Mouse (Mus musculus) right cerebral cortex, postnatal 10 days (tissue): ENCODE data around the gene Slc52a3.
"Not testable (repeated sequence)": the region's sequence is repeated elsewhere in the genome, so short reads cannot be mapped to it uniquely, and the experiment has no call there.

Experiments
- DNase-seq, 2 experiments: peaks; one replicate each; pipeline ENCODE4 v3.0.0; 2021; ENCODE audit warnings: low spot score in 2 of 2

Slc52a3 gene

GRCm38 (mm10) chr2:151973595-151974562, 22.4 kb upstream of the Slc52a3 start:
- DNase-seq: no peak

DNA sequence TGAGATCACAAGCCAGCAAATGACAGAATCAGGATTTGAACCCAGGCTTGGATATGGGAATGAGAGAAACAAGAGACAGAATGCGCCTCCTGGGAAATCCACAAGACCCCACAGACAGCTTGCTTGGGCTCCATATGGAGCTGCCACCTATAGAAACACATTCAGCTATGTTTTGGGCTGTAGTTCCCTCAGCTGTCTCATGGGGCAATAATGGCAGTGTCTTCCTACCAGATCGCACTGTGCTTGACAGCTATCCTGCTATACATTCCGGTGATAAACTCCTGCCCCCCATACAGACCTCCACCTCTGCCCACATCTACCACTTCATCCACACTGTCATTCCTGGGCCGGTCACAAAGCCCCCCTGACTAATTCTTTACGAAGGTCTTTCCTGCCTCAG, 21.0 kb upstream of the Slc52a3 start:
- DNase-seq: no peak

DNA sequence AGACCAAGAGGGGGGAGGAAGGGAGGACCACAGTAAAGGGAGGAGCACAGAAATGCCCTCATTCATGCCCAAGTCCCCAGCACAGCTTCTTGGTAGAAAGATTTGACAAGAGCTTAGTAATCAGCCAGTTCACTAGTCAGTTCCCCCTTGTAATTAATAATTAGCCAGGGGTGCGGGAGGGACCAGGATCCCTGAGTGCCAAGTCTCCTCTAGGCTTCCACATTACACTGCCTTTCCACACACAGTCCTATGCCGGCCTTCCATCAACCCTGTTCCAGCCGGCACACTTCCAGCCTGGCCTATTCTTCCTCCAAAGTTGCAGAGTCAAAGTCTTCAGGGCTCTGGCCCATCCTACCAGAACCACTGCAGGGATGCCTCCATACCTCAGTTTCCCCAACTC, 20.2 kb upstream of the Slc52a3 start:
- DNase-seq: no peak

DNA sequence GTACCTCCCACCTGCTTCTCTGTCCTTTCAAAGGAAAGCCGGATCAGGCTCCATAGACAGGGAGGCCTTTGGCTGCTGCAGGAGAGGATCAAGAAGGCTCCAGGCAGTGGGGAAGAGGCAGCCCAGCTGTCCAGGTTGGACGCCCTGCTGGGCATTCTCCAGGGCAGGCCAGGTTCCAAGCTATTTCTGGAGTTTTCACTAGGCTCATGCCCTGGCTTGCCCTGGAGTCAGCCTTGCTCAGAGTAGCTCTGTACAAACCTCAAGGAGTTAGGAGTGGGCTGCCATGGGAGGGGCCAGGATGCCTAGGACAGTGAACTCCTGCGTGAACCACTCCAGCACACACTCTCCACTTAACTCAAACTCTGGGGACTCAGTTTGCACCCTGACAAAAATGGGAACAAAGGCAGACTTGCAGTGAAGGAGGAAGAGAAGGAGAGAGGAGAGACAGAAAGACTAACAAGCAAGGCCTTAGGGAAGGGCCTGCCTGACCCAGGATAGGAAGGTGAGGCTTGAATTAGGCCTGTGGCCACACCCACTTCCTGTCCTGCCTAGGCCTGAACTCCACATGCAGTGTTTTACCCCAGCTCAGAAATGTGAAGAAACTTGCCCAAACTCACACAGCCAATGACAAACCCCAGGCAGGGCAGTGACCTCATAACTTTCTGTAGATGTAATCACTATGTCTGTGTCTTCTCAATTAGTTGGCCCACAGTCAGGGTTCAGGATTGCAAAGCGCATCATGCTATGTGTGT, 18.4 kb upstream of the Slc52a3 start:
- no peak for DNase-seq

DNA sequence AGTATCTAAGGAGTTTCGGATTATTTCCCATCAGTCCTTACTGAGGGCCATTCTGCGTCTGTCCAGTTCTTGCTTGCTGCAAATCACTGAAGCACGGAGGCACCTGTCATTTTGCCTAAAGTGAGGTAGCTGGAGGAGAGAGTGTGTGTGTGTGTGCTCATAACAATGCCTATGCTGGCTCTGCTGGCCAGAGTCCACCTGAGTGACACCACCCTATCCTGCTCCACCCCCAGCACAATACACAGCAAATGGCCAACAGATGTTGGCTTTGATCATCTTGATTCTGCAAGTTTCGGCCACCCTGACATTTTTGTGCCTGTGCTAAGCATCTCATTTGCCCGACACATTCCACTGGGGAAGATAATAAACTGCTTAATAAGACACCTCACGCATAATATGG, 17.8 kb upstream of the Slc52a3 start:
- DNase-seq: no peak

DNA sequence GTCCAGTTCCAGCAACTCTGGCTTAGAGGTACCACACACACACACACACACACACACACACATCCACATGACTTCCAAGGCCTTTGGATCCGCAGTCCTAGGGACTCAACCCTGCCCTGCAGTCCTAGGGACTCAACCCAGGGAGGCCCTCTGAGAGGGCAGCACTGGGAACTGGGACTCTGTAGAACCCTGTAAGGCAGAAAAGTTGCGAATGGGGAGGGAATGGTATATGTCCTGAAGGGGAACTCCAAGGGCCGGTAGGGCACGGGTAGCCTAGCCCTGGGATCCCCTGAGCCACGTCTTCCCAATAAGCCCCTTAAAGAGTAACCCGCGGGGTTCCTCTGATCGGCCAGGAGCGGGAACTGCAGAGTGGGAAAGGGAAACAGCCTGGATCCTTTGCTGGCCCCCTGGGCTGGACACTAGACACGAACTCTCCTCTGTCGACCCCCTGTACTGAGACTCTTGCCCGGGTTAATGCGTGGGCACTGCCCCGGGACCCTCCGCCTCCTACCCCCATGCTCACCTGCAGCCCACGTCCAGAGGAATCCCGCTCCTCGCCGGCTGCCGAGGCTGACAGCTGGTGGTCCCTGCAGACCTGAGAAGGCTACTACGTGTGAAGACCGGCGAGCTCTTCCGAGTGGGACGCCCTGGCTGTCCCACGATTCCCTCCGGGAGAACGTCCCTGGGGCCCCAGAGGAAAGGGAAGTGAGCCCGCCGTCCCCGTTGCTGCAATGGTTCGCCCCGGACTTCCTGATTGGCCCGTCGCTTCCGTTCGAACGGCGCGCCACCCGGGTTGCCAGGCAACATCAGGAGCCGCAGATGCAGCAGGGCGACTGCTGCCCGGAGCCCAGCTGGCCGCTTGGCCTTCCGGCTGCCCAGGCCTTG, 16.6 kb upstream of the Slc52a3 start, which contains the start of gene Fam110a:
Gene Fam110a, minus strand, starts transcription at position 750 of the 885 bp plus-strand sequence.
- peak; percentile 97 for DNase-seq

DNA sequence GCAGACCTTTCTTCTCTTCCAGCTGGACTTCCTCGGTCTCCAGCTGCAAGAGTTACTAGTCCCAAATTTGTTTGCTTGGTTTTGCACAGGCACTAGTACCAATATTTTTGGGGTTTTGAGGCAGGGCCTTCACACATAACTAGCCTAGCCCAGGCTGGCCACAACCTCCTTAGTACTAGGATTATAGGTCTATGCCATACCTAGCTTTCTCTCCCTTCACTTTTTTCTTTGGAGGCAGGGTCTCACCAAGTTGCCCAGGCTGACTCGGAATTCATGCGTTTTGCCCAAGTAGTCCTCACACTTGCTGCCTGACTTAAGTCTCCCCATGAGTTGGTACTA, 16.0 kb upstream of the Slc52a3 start:
- DNase-seq: no peak

DNA sequence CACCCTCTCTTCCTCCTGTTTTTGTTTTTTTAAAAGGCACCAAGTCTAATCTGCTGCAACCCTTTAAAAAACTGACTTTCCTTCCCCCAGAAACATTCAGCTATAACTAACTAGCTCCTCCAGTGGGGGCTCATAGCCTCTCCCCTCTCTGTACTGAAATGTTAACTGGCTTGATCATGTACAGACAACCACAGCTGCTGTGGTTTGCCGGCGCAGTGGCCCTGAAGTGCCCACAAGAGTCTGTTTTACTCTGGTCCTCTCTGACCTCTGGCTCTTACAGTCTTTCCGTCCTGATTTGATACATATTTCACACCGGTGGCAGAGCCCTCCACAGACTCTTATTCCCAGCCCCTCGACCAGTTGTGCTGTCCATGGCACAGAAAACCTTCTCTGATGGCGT, 15.0 kb upstream of the Slc52a3 start:
- DNase-seq: no peak

DNA sequence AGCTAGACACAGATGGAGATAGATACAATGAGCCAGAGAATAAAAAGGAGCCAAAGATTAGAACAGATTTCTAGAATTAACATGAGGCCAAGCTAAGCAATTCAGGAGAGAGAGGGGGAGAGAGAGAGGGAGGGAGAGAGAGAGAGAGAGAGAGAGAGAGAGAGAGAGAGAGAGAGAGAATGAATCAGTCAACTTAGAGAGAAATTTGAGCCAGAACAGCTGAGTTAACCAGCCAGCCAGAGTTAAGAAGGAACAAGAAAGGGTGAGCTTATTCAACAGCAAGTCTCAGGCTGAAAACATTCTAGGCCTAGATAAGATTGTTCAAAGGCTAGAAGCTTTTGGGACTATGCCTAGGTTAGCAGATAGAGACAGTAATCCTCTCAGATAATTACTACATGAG, 13.8 kb upstream of the Slc52a3 start:
- no peak for DNase-seq

GRCm38 (mm10) chr2:151984019-151984418, 12.3 kb upstream of the Slc52a3 start:
- DNase-seq: no peak

- no peak for DNase-seq
Observed at GRCm38 (mm10) chr2:151985426-151986172, 10.7 kb upstream of the Slc52a3 start.

DNA sequence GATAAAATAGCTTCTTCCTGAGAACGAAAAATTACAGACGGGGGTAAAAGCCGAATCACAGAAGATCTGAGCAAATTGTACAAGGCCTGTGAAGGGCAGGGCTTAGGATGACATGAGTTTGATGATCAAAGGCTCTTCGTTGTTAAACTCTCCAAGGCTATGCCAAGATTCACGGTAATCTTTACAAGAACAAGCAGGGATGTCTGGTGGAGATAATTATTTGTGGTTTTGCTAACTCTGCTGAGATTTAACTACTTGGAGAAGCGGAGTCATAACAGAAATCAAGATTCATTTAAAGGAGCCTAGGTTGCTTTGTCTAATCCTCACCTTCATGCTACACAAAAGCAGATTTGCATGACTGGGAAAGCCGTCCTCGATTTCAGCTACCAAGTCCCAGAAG, 9.4 kb upstream of the Slc52a3 start:
- no peak for DNase-seq

- DNase-seq: no peak
Observed at GRCm38 (mm10) chr2:151988978-151989377, 7.3 kb upstream of the Slc52a3 start.

- DNase-seq: no peak
Observed at GRCm38 (mm10) chr2:151990985-151991394, 5.3 kb upstream of the Slc52a3 start.

DNA sequence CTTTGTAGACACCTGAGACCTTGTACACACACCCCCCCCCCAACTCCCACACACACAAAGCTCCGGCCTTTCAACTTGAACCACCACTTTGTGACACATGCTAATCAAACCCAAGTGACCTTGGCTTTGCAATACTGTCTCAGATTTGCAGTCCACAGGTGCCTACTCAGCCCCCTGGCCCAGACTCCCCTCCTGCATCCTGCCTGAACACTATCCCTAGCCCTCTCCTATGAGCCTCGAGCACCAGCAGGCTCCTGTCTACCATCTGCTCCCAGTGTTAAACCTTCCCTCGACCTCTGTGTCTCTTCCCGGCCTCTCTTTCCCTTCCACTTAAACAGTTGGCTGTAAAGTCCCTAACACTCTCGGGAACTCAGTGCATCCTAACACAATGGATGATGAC, 4.9 kb upstream of the Slc52a3 start:
- no peak for DNase-seq

DNA sequence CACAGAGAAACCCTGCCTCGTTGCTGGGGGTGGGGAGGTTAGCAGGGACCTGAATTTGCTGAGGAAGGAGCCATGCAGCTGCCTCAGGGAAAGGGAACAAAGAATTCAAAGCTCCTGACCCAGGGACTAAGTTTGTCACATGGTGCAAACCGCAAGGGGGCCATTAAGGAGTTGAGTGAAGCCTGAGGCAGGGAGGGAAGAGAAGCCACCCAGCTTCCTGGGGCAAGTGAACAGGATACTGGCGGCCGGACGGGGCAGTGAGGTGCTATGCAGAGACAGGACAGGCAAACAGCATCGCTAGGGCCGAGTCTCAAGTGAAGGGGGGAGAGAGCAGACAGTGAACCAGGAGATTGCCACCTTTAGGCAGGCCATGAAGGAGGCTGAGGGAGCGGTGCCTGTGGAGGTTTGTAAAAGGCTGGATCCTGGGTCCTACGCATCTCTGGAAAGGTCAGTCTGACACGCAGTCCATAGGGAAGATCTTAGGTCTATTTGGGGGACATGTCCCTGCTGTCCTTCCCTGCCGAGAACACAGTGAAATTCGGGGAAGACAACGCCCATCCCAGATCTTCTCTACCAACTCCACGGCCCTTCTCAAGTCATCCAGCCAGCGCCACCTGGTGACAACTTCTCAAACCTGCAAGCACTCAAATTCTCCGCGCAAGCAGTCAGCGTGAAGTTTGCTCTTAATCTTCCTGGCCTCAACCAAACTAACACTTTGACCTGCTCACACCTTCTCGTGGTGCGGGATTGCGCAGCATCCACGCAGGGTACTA, 1.8 kb upstream of the Slc52a3 start:
- peak; percentile 71 to 87 for DNase-seq

DNA sequence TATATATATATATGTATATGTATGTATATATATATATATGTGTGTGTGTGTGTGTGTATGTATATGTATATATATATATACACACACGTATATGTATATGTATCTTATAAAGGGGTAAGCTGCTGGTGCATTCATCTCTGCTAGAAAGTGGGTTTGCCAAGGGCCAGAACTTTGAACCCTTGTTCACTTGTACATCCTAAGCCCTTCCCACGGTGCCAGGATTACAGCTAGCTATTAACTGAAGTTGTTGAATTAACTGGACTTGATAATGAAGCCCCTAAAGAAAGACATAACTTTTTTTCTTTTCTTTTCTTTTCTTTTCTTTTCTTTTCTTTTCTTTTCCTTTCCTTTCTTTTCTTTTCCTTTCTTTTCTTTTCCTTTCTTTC, 872 bp downstream of the Slc52a3 start:
- not testable (repeated sequence) for DNase-seq

- no peak for DNase-seq
Observed at GRCm38 (mm10) chr2:151997776-151998504, 1.6 kb downstream of the Slc52a3 start.

DNA sequence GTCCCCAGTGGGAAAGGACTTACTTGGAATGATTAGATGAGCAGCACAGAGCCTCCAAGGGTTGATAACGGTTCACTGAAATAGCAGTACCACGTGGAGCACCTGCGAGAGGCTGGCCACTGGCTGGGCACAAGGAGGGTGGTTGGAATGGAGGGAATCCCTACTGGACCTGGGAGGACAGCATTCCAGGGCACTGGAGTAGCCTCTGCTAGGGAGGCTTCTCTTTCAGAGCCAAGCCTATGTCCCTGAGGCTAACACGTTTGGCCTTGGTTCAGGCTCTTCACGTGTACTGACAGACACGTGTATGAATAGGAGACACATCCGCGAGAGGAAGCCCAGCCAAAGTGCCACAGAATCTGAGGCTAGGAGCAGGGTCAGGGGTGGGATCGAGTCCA, 2.2 kb downstream of the Slc52a3 start:
- DNase-seq: no peak

GRCm38 (mm10) chr2:151998932-151999331, 2.6 kb downstream of the Slc52a3 start:
- DNase-seq: no peak
